Mouse (Mus musculus) thymus, postnatal 25 days (tissue): ENCODE data around the gene Vmn1r94.
"Not testable (repeated sequence)": the region's sequence is repeated elsewhere in the genome, so short reads cannot be mapped to it uniquely, and the experiment has no call there.

ENCODE experiments used
- DNase-seq: peaks from one replicate; pipeline ENCODE4 v3.0.0; 2022

Vmn1r94 gene

DNA sequence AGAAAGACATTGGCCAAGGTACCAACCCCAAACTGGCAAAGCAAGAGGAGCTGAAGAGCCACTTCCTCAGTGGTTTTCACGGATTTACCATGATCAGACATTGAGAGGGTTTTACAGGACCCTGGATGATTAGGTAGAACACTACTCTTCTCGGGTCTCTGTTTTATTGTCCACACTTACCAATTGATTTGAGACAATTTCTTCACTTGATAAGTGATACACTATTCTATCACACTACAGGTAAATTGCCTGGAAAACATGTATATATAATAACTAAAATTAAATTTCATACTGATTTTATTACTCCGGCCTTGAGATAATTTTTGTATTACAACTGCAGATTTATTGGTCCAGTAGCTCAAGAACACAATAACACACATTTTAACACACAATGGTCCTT, at the start of gene Vmn1r94:
TSS of gene Vmn1r94 (minus strand) at position 101 of the 400 bp plus-strand sequence.
- not testable (repeated sequence) for DNase-seq

- not testable (repeated sequence) for DNase-seq
These were observed 37.3 kb upstream of the Vmn1r94 start, which contains the start of gene Gm6164 for GRCm38 (mm10) chr7:20205507-20205906. Gene Gm6164 (minus strand): TSS chr7:20205607.

GRCm38 (mm10) chr7:20193410-20193809, 25.2 kb upstream of the Vmn1r94 start, which contains the start of gene Vmn1r95:
Gene Vmn1r95 (plus strand): TSS chr7:20193710.
- not testable (repeated sequence) for DNase-seq

DNA sequence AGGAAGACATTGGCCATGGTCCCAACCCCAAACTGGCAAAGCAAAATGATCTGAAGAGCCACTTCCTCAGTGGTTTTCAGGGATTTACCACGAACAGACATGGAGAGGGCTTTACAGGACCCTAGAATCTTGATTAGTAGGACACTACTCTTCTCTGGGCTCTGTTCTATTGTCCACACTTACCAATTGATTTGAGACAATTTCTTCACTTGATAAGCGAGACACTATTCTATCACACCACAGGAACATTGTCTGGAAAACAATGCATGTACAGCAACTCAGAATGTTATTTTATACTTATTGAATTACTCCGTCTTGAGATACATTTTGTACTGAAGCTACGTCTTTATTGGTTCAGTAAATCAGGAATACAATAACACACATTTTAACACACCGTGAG, 29.2 kb downstream of the Vmn1r94 start, which contains the start of gene Vmn1r93:
TSS of gene Vmn1r93 (minus strand) at position 101 of the 400 bp plus-strand sequence.
- DNase-seq: not testable (repeated sequence)

DNA sequence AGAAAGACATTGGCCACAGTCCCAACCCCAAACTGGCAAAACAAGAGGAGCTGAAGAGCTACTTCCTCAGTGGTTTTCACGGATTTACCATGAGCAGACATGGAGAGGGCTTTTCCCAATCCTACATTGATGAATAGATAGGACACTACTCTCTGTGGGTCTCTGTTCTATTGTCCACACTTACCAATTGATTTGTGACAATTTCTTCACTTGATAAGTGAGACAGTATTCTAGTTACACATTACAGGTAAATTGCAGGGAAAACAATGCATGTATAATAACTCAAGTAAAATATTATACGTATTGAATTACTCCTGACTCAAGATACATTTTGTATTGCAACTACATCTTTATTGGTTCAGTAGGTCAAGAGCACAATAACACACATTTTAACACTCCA, 45.7 kb downstream of the Vmn1r94 start, which contains the start of gene Gm16442:
TSS of gene Gm16442 (minus strand) at position 101 of the 400 bp plus-strand sequence.
- DNase-seq: not testable (repeated sequence)
